Mouse (Mus musculus) ES-E14 (cell line): ENCODE measurements at regions not wholly inside any gene's neighbourhood (a gene's known extent, or its start where the extent isn't known, plus 50 kb on each side); places are given as distances from the start of the nearest gene placed in this dataset.

Experiments
- CHD2 ChIP-seq: IDR thresholded peaks from 2 replicates; pipeline ENCODE4 v1.6.1; 2014; ENCODE audit warnings: mild to moderate bottlenecking, low read depth, low read length, inconsistent platforms
- HCFC1 ChIP-seq: IDR thresholded peaks from 2 replicates; pipeline ENCODE4 v1.6.1; 2012; ENCODE audit warnings: low read length, inconsistent platforms, borderline replicate concordance; ENCODE audit not compliant: insufficient read depth
- MAFK ChIP-seq: IDR thresholded peaks from 2 replicates; pipeline ENCODE4 v1.6.1; 2014; ENCODE audit warnings: mild to moderate bottlenecking, low read depth, low read length, inconsistent platforms; ENCODE audit not compliant: insufficient read depth
- ZC3H11A ChIP-seq: IDR thresholded peaks from 2 replicates; pipeline ENCODE4 v1.6.1; 2012; ENCODE audit warnings: low read depth, mild to moderate bottlenecking, inconsistent platforms, low read length, borderline replicate concordance
- ZNF384 ChIP-seq: IDR thresholded peaks from 2 replicates; pipeline ENCODE4 v1.6.1; 2012; ENCODE audit warnings: low read depth, low read length, inconsistent platforms

DNA sequence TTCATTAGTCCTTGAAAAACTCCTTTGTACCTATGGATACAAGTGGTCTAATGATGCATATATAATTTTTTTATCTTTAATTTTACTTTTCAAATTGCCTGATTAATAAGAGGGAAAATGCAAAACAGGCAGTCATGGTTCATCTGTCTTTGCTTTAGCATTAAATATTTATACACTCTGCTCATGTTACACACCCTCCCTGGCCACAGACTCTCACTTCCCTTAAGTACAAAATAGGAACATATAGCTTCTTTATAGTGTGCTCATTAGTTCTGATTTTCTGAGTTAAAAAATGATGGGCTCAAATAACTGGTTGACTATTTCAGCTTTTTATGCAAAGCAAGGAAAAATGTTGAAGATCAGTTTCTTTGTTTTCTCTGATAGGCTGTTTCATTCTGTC, 195.2 kb upstream of the Mki67 start:
- TF ChIP-seq HCFC1 = no peak
- no peak for TF ChIP-seq MAFK
- no peak for TF ChIP-seq ZC3H11A
- no peak for TF ChIP-seq ZNF384
- TF ChIP-seq CHD2 = no peak
